Mouse (Mus musculus): ENCODE results near the gene Nrp2. TPM values are rescaled to one million over a fixed set of nuclear protein-coding genes. Genes with fewer than 3 reads are reported as not detected.
A peak's percentile ranks its signal among the peaks of the same experiment; 100 is the strongest.

The Nrp2 gene
- polyA plus RNA-seq, 1 experiment = 9.1 TPM

- TF ChIP-seq CTCF (IDR thresholded peaks at IDR 0.05; ENCODE audit: borderline replicate concordance, insufficient read depth, low read depth, low read length) (no peak), POLR2A (IDR thresholded peaks at IDR 0.05; ENCODE audit: borderline replicate concordance, insufficient read depth, low read length) (no peak)
Measured at GRCm38 (mm10) chr1:62796038-62796647, 93.1 kb downstream of the Nrp2 start.

GRCm38 (mm10) chr1:62799427-62799826 lies 96.3 kb downstream of the Nrp2 start:
- no peak for DNase-seq
- Histone ChIP-seq H3K27me3 (ENCODE audit: control insufficient read depth, insufficient read depth, low read length) (peaks cover 2% of the 10 kb centered on the region; the same call in 1 of the 2 replicates), H3K4me3 (replicated peaks; ENCODE audit: insufficient read depth, low read depth, low read length) (no peak overlapping the region), H3K4me1 (ENCODE audit: control insufficient read depth, insufficient read depth, low read length) (peaks cover 10% of the 10 kb centered on the region; the same call in 1 of the 2 replicates), H3K27ac (ENCODE audit: insufficient read depth, low read length) (no peak overlapping the region)
- no peak for TF ChIP-seq CTCF (IDR thresholded peaks at IDR 0.05; ENCODE audit: borderline replicate concordance, insufficient read depth, low read depth, low read length)
- TF ChIP-seq POLR2A (IDR thresholded peaks at IDR 0.05; ENCODE audit: borderline replicate concordance, insufficient read depth, low read length) = no peak
- WGBS = 75% methylated on average over 4 of the region's 4 CpGs

More at GRCm38 (mm10) chr1:62796038-62796647, 93.1 kb downstream of the Nrp2 start:
- WGBS = 74% methylated on average over 9 of the region's 9 CpGs
- no peak for DNase-seq
- no peak overlapping the region for H3K27ac ChIP-seq (ENCODE audit: insufficient read depth, low read length)
- H3K4me3 ChIP-seq (replicated peaks; ENCODE audit: insufficient read depth, low read depth, low read length) = no peak overlapping the region
- H3K27me3 ChIP-seq (ENCODE audit: control insufficient read depth, insufficient read depth, low read length) = peaks cover 2% of the 10 kb centered on the region; the same call in 1 of the 2 replicates
- peaks cover 10% of the 10 kb centered on the region; the same call in 1 of the 2 replicates for H3K4me1 ChIP-seq (ENCODE audit: control insufficient read depth, insufficient read depth, low read length)

GRCm38 (mm10) chr1:62800351-62800750 lies 97.3 kb downstream of the Nrp2 start:
- no peak overlapping the region for H3K4me3 ChIP-seq (replicated peaks; ENCODE audit: insufficient read depth, low read depth, low read length)
- peak; percentile 44 to 64 for DNase-seq
- H3K27me3 ChIP-seq (ENCODE audit: control insufficient read depth, insufficient read depth, low read length) = peaks cover 2% of the 10 kb centered on the region; the same call in 1 of the 2 replicates
- no peak overlapping the region for H3K27ac ChIP-seq (ENCODE audit: insufficient read depth, low read length)
- no peak for TF ChIP-seq CTCF (IDR thresholded peaks at IDR 0.05; ENCODE audit: borderline replicate concordance, insufficient read depth, low read depth, low read length)
- TF ChIP-seq POLR2A (IDR thresholded peaks at IDR 0.05; ENCODE audit: borderline replicate concordance, insufficient read depth, low read length) = no peak
- 49% methylated on average over 5 of the region's 5 CpGs for WGBS
- peaks cover 14% of the 10 kb centered on the region for H3K4me1 ChIP-seq (ENCODE audit: control insufficient read depth, insufficient read depth, low read length)

DNA sequence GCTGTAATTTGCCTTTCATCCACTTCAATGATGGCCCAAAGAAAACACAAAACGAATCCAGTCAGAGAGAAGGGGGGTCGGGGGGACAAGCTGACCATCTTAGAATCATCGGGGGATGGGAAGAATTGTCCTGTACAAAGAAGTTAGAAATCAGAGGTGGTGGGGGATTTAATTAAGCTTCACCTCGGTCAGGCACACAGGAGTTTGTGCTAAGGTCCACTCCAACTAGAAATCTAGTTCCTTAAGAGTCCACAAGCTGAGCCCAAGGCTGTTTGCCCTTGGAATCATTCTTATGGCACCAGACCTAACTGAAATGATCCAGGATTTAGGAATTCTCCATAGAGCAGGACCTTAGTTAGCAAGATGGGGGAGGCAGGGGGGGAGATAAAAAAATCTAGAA lies 98.3 kb downstream of the Nrp2 start:
- Histone ChIP-seq H3K27ac (ENCODE audit: insufficient read depth, low read length) (no peak overlapping the region), H3K4me3 (replicated peaks; ENCODE audit: insufficient read depth, low read depth, low read length) (no peak overlapping the region), H3K27me3 (ENCODE audit: control insufficient read depth, insufficient read depth, low read length) (no peaks in the 10 kb centered on the region; the same call in 1 of the 2 replicates), H3K4me1 (ENCODE audit: control insufficient read depth, insufficient read depth, low read length) (peaks cover 14% of the 10 kb centered on the region)
- WGBS = 83% methylated on average over 4 of the region's 4 CpGs
- no peak for TF ChIP-seq CTCF (IDR thresholded peaks at IDR 0.05; ENCODE audit: borderline replicate concordance, insufficient read depth, low read depth, low read length)
- DNase-seq = no peak

DNA sequence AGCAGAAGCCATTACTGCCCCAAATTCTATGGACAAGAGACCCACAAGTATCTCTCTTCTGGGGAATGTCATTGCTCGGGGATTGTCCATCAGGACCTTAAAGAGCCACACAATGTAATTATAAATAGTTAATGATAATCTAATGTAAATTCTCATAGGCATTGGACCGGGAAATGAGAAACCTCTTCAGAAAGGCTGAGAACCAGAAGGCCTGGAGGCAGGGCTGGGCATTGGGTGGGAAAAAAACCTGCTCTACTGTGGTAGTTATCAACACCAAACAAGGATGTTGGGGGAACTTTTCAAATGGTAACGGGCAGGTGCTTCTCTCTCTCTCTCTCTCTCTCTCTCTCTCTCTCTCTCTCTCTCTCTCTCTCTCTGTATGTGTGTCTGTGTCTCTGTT lies 98.8 kb downstream of the Nrp2 start:
- WGBS = 96% methylated on average over 3 of the region's 3 CpGs
- Histone ChIP-seq H3K4me3 (replicated peaks; ENCODE audit: insufficient read depth, low read depth, low read length) (no peak overlapping the region), H3K4me1 (ENCODE audit: control insufficient read depth, insufficient read depth, low read length) (peaks cover 14% of the 10 kb centered on the region), H3K27ac (ENCODE audit: insufficient read depth, low read length) (no peak overlapping the region), H3K27me3 (ENCODE audit: control insufficient read depth, insufficient read depth, low read length) (no peaks in the 10 kb centered on the region; the same call in 1 of the 2 replicates)
- TF ChIP-seq POLR2A (IDR thresholded peaks at IDR 0.05; ENCODE audit: borderline replicate concordance, insufficient read depth, low read length) = no peak
- TF ChIP-seq CTCF (IDR thresholded peaks at IDR 0.05; ENCODE audit: borderline replicate concordance, insufficient read depth, low read depth, low read length) = no peak
- DNase-seq = no peak

DNA sequence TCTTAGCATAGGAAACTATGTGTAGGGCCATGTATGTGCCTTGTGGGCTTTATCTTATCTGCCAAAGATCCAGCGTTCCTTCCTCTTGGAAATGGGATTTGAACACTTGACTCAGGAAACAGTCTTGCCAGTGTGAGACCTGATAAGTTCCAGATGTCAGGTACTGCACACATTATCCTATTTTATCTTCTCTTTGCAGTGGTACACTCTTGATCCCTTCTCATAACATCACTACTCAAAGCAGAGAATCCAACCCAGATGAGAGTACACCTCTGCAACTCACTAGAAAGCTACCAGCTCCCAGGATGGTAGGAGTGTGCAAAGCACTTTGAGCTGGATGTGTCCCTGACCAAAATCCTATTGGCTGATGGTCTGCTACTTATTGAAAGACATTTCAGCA lies 100.5 kb downstream of the Nrp2 start:
- Histone ChIP-seq H3K27me3 (ENCODE audit: control insufficient read depth, insufficient read depth, low read length) (no peaks in the 10 kb centered on the region; the same call in 1 of the 2 replicates), H3K27ac (ENCODE audit: insufficient read depth, low read length) (no peak overlapping the region), H3K4me3 (replicated peaks; ENCODE audit: insufficient read depth, low read depth, low read length) (no peak overlapping the region), H3K4me1 (ENCODE audit: control insufficient read depth, insufficient read depth, low read length) (peaks cover 14% of the 10 kb centered on the region)
- TF ChIP-seq CTCF (IDR thresholded peaks at IDR 0.05; ENCODE audit: borderline replicate concordance, insufficient read depth, low read depth, low read length) (no peak), POLR2A (IDR thresholded peaks at IDR 0.05; ENCODE audit: borderline replicate concordance, insufficient read depth, low read length) (no peak)
- DNase-seq = no peak
- 96% methylated on average over 1 of the region's 1 CpGs for WGBS

- 45% methylated on average over 1 of the region's 1 CpGs for WGBS
- Histone ChIP-seq H3K27ac (ENCODE audit: insufficient read depth, low read length) (no peak overlapping the region), H3K4me1 (ENCODE audit: control insufficient read depth, insufficient read depth, low read length) (peaks cover 11% of the 10 kb centered on the region), H3K27me3 (ENCODE audit: control insufficient read depth, insufficient read depth, low read length) (no peaks in the 10 kb centered on the region), H3K4me3 (replicated peaks; ENCODE audit: insufficient read depth, low read depth, low read length) (no peak overlapping the region)
- no peak for TF ChIP-seq POLR2A (IDR thresholded peaks at IDR 0.05; ENCODE audit: borderline replicate concordance, insufficient read depth, low read length)
- TF ChIP-seq CTCF (IDR thresholded peaks at IDR 0.05; ENCODE audit: borderline replicate concordance, insufficient read depth, low read depth, low read length) = no peak
- no peak for DNase-seq
Measured at GRCm38 (mm10) chr1:62806014-62806413, 102.9 kb downstream of the Nrp2 start.

DNA sequence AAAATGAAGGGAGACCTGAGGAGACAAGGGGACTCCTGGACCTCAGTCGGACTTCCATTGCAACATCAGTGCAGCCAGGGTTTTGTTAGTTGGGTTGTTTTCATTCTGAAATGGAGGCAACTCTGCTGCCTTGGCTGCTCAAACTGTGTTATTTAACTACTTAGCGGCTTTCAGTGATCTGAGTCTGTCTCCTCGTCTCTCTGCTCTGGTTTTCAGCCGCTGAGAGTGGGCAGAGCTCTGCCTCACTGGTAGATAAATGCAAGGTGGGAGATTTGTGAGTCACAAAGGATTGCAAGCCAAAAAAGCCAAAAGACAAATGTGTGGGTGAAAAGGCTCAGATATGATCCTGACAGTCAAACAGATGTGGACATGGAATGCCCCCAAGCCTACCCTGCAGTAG lies 105.3 kb downstream of the Nrp2 start:
- DNase-seq = no peak
- Histone ChIP-seq H3K4me3 (replicated peaks; ENCODE audit: insufficient read depth, low read depth, low read length) (no peak overlapping the region), H3K4me1 (ENCODE audit: control insufficient read depth, insufficient read depth, low read length) (peaks cover 10% of the 10 kb centered on the region), H3K27me3 (ENCODE audit: control insufficient read depth, insufficient read depth, low read length) (no peaks in the 10 kb centered on the region), H3K27ac (ENCODE audit: insufficient read depth, low read length) (no peak overlapping the region)
- 98% methylated on average over 4 of the region's 4 CpGs for WGBS
- TF ChIP-seq POLR2A (IDR thresholded peaks at IDR 0.05; ENCODE audit: borderline replicate concordance, insufficient read depth, low read length) (no peak), CTCF (IDR thresholded peaks at IDR 0.05; ENCODE audit: borderline replicate concordance, insufficient read depth, low read depth, low read length) (no peak)

Data from cerebellum, adult 2 months (tissue).